Mouse (Mus musculus): ENCODE results near the gene Polr2a. TPM values are rescaled to one million over a fixed set of nuclear protein-coding genes. Genes with fewer than 3 reads are reported as not detected.

Polr2a gene
- polyA plus RNA-seq, 1 experiment from 2014 or later, result 39.3 TPM

- DNase-seq (ENCODE audit: low spot score), result no peak
- 0% methylated on average over 15 of the region's 33 CpGs for WGBS
- H3K9me3 ChIP-seq (ENCODE audit: control insufficient read depth, low read length), result no peaks in the 10 kb centered on the region
- peak within 1 kb of the TSS; percentile 64 for H3K9ac ChIP-seq (ENCODE audit: low read depth, low read length)
- H3K36me3 ChIP-seq (ENCODE audit: control insufficient read depth, insufficient read depth, low read length), result no peaks in the 10 kb centered on the region
- H3K27ac ChIP-seq (replicated peaks; ENCODE audit: low read depth, low read length), result peak within 1 kb of the TSS; percentile 80
- no peak for ATAC-seq (ENCODE audit: low read depth)
- H3K4me2 ChIP-seq (ENCODE audit: low read depth, low read length), result peak within 1 kb of the TSS; percentile 97
- H3K27me3 ChIP-seq (replicated peaks; ENCODE audit: control insufficient read depth, insufficient read depth, low read length), result peaks cover 47% of the 10 kb centered on the region
- H3K4me3 ChIP-seq (ENCODE audit: low read depth, low read length), result peak within 1 kb of the TSS; percentile 58
- peaks cover 44% of the 10 kb centered on the region for H3K4me1 ChIP-seq (ENCODE audit: control insufficient read depth, insufficient read depth, low read length)
These were observed 43.0 kb upstream of the Polr2a start, which contains the start of gene Fgf11 for GRCm38 (mm10) chr11:69801379-69801977. TSS of gene Fgf11 (minus strand) at chr11:69801857.

- H3K9ac ChIP-seq (ENCODE audit: low read depth, low read length), result peak overlapping the region; percentile 64
- H3K4me2 ChIP-seq (ENCODE audit: low read depth, low read length), result peak overlapping the region; percentile 97
- peak overlapping the region; percentile 58 for H3K4me3 ChIP-seq (ENCODE audit: low read depth, low read length)
- WGBS, result 0% methylated on average over 33 of the region's 36 CpGs
- ATAC-seq (ENCODE audit: low read depth), result peak; percentile 58
- peaks cover 48% of the 10 kb centered on the region for H3K4me1 ChIP-seq (ENCODE audit: control insufficient read depth, insufficient read depth, low read length)
- peaks cover 43% of the 10 kb centered on the region for H3K27me3 ChIP-seq (replicated peaks; ENCODE audit: control insufficient read depth, insufficient read depth, low read length)
- H3K36me3 ChIP-seq (ENCODE audit: control insufficient read depth, insufficient read depth, low read length), result no peaks in the 10 kb centered on the region
- no peaks in the 10 kb centered on the region for H3K9me3 ChIP-seq (ENCODE audit: control insufficient read depth, low read length)
- H3K27ac ChIP-seq (replicated peaks; ENCODE audit: low read depth, low read length), result peak overlapping the region; percentile 80
- DNase-seq (ENCODE audit: low spot score), result peak; percentile 88
These were observed 42.2 kb upstream of the Polr2a start for GRCm38 (mm10) chr11:69800392-69801197.

- Histone ChIP-seq H3K9ac (ENCODE audit: low read depth, low read length) (peak overlapping the region; percentile 64), H3K27ac (replicated peaks; ENCODE audit: low read depth, low read length) (peak overlapping the region; percentile 80)
- 0% methylated on average over 11 of the region's 11 CpGs for WGBS
These were observed 41.6 kb upstream of the Polr2a start for GRCm38 (mm10) chr11:69800138-69800391.

GRCm38 (mm10) chr11:69799394-69800137, 41.1 kb upstream of the Polr2a start:
- H3K27ac ChIP-seq (replicated peaks; ENCODE audit: low read depth, low read length), result peak overlapping the region; percentile 80
- no peaks in the 10 kb centered on the region for H3K9me3 ChIP-seq (ENCODE audit: control insufficient read depth, low read length)
- H3K27me3 ChIP-seq (replicated peaks; ENCODE audit: control insufficient read depth, insufficient read depth, low read length), result peaks cover 33% of the 10 kb centered on the region
- H3K36me3 ChIP-seq (ENCODE audit: control insufficient read depth, insufficient read depth, low read length), result no peaks in the 10 kb centered on the region
- H3K9ac ChIP-seq (ENCODE audit: low read depth, low read length), result no peak overlapping the region; the same call in 1 of the 2 replicates
- 17% methylated on average over 12 of the region's 12 CpGs for WGBS
- peak overlapping the region; percentile 58 for H3K4me3 ChIP-seq (ENCODE audit: low read depth, low read length)
- DNase-seq (ENCODE audit: low spot score), result no peak
- peaks cover 42% of the 10 kb centered on the region for H3K4me1 ChIP-seq (ENCODE audit: control insufficient read depth, insufficient read depth, low read length)
- peak overlapping the region; percentile 97 for H3K4me2 ChIP-seq (ENCODE audit: low read depth, low read length)
- no peak for ATAC-seq (ENCODE audit: low read depth)

More at GRCm38 (mm10) chr11:69800138-69800391, 41.6 kb upstream of the Polr2a start:
- Histone ChIP-seq H3K36me3 (ENCODE audit: control insufficient read depth, insufficient read depth, low read length) (no peaks in the 10 kb centered on the region), H3K9me3 (ENCODE audit: control insufficient read depth, low read length) (no peaks in the 10 kb centered on the region), H3K27me3 (replicated peaks; ENCODE audit: control insufficient read depth, insufficient read depth, low read length) (peaks cover 38% of the 10 kb centered on the region), H3K4me2 (ENCODE audit: low read depth, low read length) (peak overlapping the region; percentile 97), H3K4me3 (ENCODE audit: low read depth, low read length) (peak overlapping the region; percentile 58), H3K4me1 (ENCODE audit: control insufficient read depth, insufficient read depth, low read length) (peaks cover 47% of the 10 kb centered on the region)
- no peak for ATAC-seq (ENCODE audit: low read depth)
- peak; percentile 67 for DNase-seq (ENCODE audit: low spot score)

- ATAC-seq (ENCODE audit: low read depth) (no peak), DNase-seq (ENCODE audit: low spot score) (no peak)
- H3K9me3 ChIP-seq (ENCODE audit: control insufficient read depth, low read length), result no peaks in the 10 kb centered on the region
- no peak overlapping the region for H3K9ac ChIP-seq (ENCODE audit: low read depth, low read length)
- H3K4me1 ChIP-seq (ENCODE audit: control insufficient read depth, insufficient read depth, low read length), result peaks cover 28% of the 10 kb centered on the region
- peaks cover 20% of the 10 kb centered on the region for H3K27me3 ChIP-seq (replicated peaks; ENCODE audit: control insufficient read depth, insufficient read depth, low read length)
- H3K36me3 ChIP-seq (ENCODE audit: control insufficient read depth, insufficient read depth, low read length), result no peaks in the 10 kb centered on the region
- no peak overlapping the region for H3K4me3 ChIP-seq (ENCODE audit: low read depth, low read length)
- WGBS, result 77% methylated on average over 7 of the region's 7 CpGs
- H3K27ac ChIP-seq (replicated peaks; ENCODE audit: low read depth, low read length), result no peak overlapping the region
- no peak overlapping the region for H3K4me2 ChIP-seq (ENCODE audit: low read depth, low read length)
These were observed 39.5 kb upstream of the Polr2a start for GRCm38 (mm10) chr11:69797924-69798323.

- Histone ChIP-seq H3K4me2 (ENCODE audit: low read depth, low read length) (peak overlapping the region; percentile 95), H3K36me3 (ENCODE audit: control insufficient read depth, insufficient read depth, low read length) (no peaks in the 10 kb centered on the region), H3K4me1 (ENCODE audit: control insufficient read depth, insufficient read depth, low read length) (peaks cover 14% of the 10 kb centered on the region), H3K4me3 (ENCODE audit: low read depth, low read length) (peak overlapping the region; percentile 51), H3K27me3 (replicated peaks; ENCODE audit: control insufficient read depth, insufficient read depth, low read length) (peaks cover 12% of the 10 kb centered on the region; the same call in 1 of the 2 replicates), H3K9me3 (ENCODE audit: control insufficient read depth, low read length) (no peaks in the 10 kb centered on the region), H3K27ac (replicated peaks; ENCODE audit: low read depth, low read length) (no peak overlapping the region), H3K9ac (ENCODE audit: low read depth, low read length) (peak overlapping the region; percentile 61)
- WGBS, result 3% methylated on average over 13 of the region's 13 CpGs
- no peak for ATAC-seq (ENCODE audit: low read depth)
- peak; percentile 63 for DNase-seq (ENCODE audit: low spot score)
These were observed 37.6 kb upstream of the Polr2a start for GRCm38 (mm10) chr11:69795983-69796435.

GRCm38 (mm10) chr11:69795168-69795982, 36.9 kb upstream of the Polr2a start, which contains the start of gene Chrnb1:
TSS of gene Chrnb1 (minus strand) at chr11:69795943.
- Histone ChIP-seq H3K27me3 (replicated peaks; ENCODE audit: control insufficient read depth, insufficient read depth, low read length) (peaks cover 12% of the 10 kb centered on the region; the same call in 1 of the 2 replicates), H3K9ac (ENCODE audit: low read depth, low read length) (peak within 1 kb of the TSS; percentile 61), H3K4me3 (ENCODE audit: low read depth, low read length) (peak within 1 kb of the TSS; percentile 51), H3K9me3 (ENCODE audit: control insufficient read depth, low read length) (no peaks in the 10 kb centered on the region), H3K36me3 (ENCODE audit: control insufficient read depth, insufficient read depth, low read length) (no peaks in the 10 kb centered on the region), H3K4me1 (ENCODE audit: control insufficient read depth, insufficient read depth, low read length) (peaks cover 14% of the 10 kb centered on the region), H3K27ac (replicated peaks; ENCODE audit: low read depth, low read length) (peak within 1 kb of the TSS; percentile 70), H3K4me2 (ENCODE audit: low read depth, low read length) (peak within 1 kb of the TSS; percentile 95)
- WGBS, result 3% methylated on average over 45 of the region's 52 CpGs
- ATAC-seq (ENCODE audit: low read depth), result peak; percentile 98
- peak; percentile 99 for DNase-seq (ENCODE audit: low spot score)

- Histone ChIP-seq H3K27ac (replicated peaks; ENCODE audit: low read depth, low read length) (no peak overlapping the region), H3K4me2 (ENCODE audit: low read depth, low read length) (no peak overlapping the region), H3K4me1 (ENCODE audit: control insufficient read depth, insufficient read depth, low read length) (peaks cover 5% of the 10 kb centered on the region; the same call in 1 of the 2 replicates), H3K9ac (ENCODE audit: low read depth, low read length) (no peak overlapping the region), H3K9me3 (ENCODE audit: control insufficient read depth, low read length) (no peaks in the 10 kb centered on the region), H3K4me3 (ENCODE audit: low read depth, low read length) (no peak overlapping the region), H3K27me3 (replicated peaks; ENCODE audit: control insufficient read depth, insufficient read depth, low read length) (peaks cover 12% of the 10 kb centered on the region; the same call in 1 of the 2 replicates), H3K36me3 (ENCODE audit: control insufficient read depth, insufficient read depth, low read length) (no peaks in the 10 kb centered on the region)
- DNase-seq (ENCODE audit: low spot score) (no peak), ATAC-seq (ENCODE audit: low read depth) (no peak)
- 53% methylated on average over 5 of the region's 5 CpGs for WGBS
These were observed 35.0 kb upstream of the Polr2a start for GRCm38 (mm10) chr11:69793429-69793828.
